Mouse (Mus musculus) liver, embryonic 13.5 days (tissue): ENCODE data around the gene Hist1h3c. TPM values are rescaled to one million over a fixed set of nuclear protein-coding genes. Genes with fewer than 3 reads are reported as not detected.
A peak's percentile ranks its signal among the peaks of the same experiment; 100 is the strongest.
"Not testable (repeated sequence)": the region's sequence is repeated elsewhere in the genome, so short reads cannot be mapped to it uniquely, and the experiment has no call there.

Source experiments
- ATAC-seq: fragments of 200-750 bp; cut with Nextera tagmentation; 2 replicates; pipeline ENCODE4 v1.8.0; 2017; ENCODE audit warnings: low read depth, mild to moderate bottlenecking, moderate number of reproducible peaks, moderate library complexity
- DNase-seq: peaks from one replicate; pipeline ENCODE4 v3.0.0; 2022
- H3K27ac ChIP-seq: fragments of 300-500 bp; sonication (generic); 2 replicates; pipeline ENCODE4 v1.5.1; 2015; ENCODE audit warnings: moderate library complexity, mild to moderate bottlenecking, inconsistent platforms
- H3K27me3 ChIP-seq: fragments of 300-500 bp; sonication (generic); 2 replicates; pipeline ENCODE4 v1.6.1; 2015; ENCODE audit warnings: mild to moderate bottlenecking, inconsistent platforms
- H3K36me3 ChIP-seq: fragments of 300-500 bp; sonication (generic); 2 replicates; pipeline ENCODE4 v1.6.1; 2015; ENCODE audit warnings: mild to moderate bottlenecking, inconsistent platforms
- H3K4me1 ChIP-seq: fragments of 300-500 bp; sonication (generic); replicated peaks from 2 replicates; pipeline ENCODE4 v1.6.1; 2015; ENCODE audit warnings: inconsistent platforms
- H3K4me2 ChIP-seq: fragments of 300-500 bp; sonication (generic); 2 replicates; pipeline ENCODE4 v1.6.1; 2015; ENCODE audit warnings: inconsistent platforms, mild to moderate bottlenecking, moderate library complexity
- H3K4me3 ChIP-seq: fragments of 300-500 bp; sonication (generic); replicated peaks from 2 replicates; pipeline ENCODE4 v1.5.1; 2015; ENCODE audit warnings: mild to moderate bottlenecking, inconsistent platforms
- H3K9ac ChIP-seq: fragments of 300-500 bp; sonication (generic); 2 replicates; pipeline ENCODE4 v1.6.1; 2015; ENCODE audit warnings: mild to moderate bottlenecking, inconsistent platforms
- H3K9me3 ChIP-seq: fragments of 300-500 bp; sonication (generic); replicated peaks from 2 replicates; pipeline ENCODE4 v1.6.1; 2016; ENCODE audit warnings: inconsistent platforms
- WGBS: fragments of 180-500 bp; shearing (Covaris S2); methylation state at CpG from one replicate; pipeline ENCODE4 v1.1.7; 2015; ENCODE audit not compliant: insufficient replicate concordance; 5-methylcytosine and 5-hydroxymethylcytosine counted together
- polyA plus RNA-seq: library from polyadenylated mRNA; unstranded; fragments of >200 nt; fragmentation: Nextera tagmentation; extraction: Ambion mirVana; gene quantifications from 2 replicates; pipeline ENCODE4 v1.2.1, GENCODE M21; 2015

Hist1h3c gene
- polyA plus RNA-seq, 1 experiment from 2014 or later, result 5.9 TPM

GRCm38 (mm10) chr13:23710374-23711089 lies 34.9 kb downstream of the Hist1h3c start, which contains the start of gene Hfe:
Gene Hfe (minus strand): TSS chr13:23710854.
- H3K27ac ChIP-seq, result peak within 1 kb of the TSS; percentile 63
- peaks cover 24% of the 10 kb centered on the region for H3K4me1 ChIP-seq
- ATAC-seq (0 out of 2 replicates have a peak, but pooled peaks have one; percentile 39), DNase-seq (no peak)
- peaks cover 25% of the 10 kb centered on the region for H3K27me3 ChIP-seq
- H3K9me3 ChIP-seq, result no peaks in the 10 kb centered on the region
- H3K4me2 ChIP-seq, result peak within 1 kb of the TSS; percentile 72
- H3K9ac ChIP-seq, result peak within 1 kb of the TSS; percentile 69
- WGBS, result 2% methylated on average over 17 of the region's 17 CpGs
- no peaks in the 10 kb centered on the region for H3K36me3 ChIP-seq
- H3K4me3 ChIP-seq, result peak within 1 kb of the TSS; percentile 60

GRCm38 (mm10) chr13:23709714-23710373 lies 35.6 kb downstream of the Hist1h3c start:
- Histone ChIP-seq H3K9me3 (no peaks in the 10 kb centered on the region), H3K4me1 (peaks cover 24% of the 10 kb centered on the region), H3K27ac (peak overlapping the region; percentile 63), H3K4me3 (peak overlapping the region; percentile 60), H3K27me3 (peaks cover 25% of the 10 kb centered on the region), H3K9ac (peak overlapping the region; percentile 69), H3K36me3 (no peaks in the 10 kb centered on the region), H3K4me2 (peak overlapping the region; percentile 72)
- DNase-seq, result no peak
- 35% methylated on average over 15 of the region's 15 CpGs for WGBS
- ATAC-seq, result no peak

DNA sequence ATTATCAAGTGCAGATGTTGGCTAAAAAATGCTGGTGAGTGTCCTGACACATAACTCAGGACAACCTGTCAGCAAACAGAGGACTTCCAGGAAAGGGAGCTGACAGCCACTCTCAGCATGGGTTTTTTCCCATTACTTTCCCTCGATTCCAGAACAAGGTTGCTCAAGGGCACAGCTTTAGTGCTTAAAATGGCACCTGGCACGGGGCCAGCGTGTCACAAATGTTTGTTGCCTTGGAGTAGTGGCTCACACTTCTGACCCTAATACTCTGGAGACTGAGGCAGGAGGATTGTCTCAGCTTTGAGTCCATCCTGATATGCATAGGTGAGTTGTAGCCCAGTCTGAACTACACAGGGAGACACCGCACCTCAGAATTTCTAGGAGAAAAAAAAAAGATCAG lies 36.7 kb downstream of the Hist1h3c start:
- H3K27me3 ChIP-seq, result peaks cover 25% of the 10 kb centered on the region
- DNase-seq (no peak), ATAC-seq (no peak)
- no peaks in the 10 kb centered on the region for H3K36me3 ChIP-seq
- no peaks in the 10 kb centered on the region for H3K9me3 ChIP-seq
- WGBS, result 63% methylated on average over 4 of the region's 4 CpGs
- no peak overlapping the region for H3K27ac ChIP-seq
- peaks cover 24% of the 10 kb centered on the region for H3K4me1 ChIP-seq
- H3K4me3 ChIP-seq, result no peak overlapping the region
- H3K4me2 ChIP-seq, result no peak overlapping the region
- no peak overlapping the region for H3K9ac ChIP-seq

DNA sequence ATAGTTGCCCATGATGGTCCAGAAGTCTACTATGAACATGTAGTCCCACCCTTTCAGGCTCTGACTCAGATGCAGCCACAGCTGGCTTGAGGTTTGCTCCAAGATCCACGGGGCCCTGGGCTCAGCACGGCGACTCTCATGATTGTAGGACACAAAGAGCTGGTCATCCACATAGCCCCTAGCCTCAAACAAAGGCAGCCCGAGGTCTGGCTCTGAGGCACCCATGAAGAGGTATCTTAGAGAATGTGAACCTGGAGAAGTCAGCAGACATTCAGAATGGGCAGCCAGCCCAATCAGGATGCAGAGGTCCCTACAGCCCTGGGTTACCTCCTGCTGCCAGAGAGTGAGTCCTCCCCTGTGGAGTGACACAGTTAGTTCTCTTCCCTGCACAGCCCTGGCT lies 37.4 kb downstream of the Hist1h3c start:
- ATAC-seq, result no peak
- Histone ChIP-seq H3K27ac (no peak overlapping the region), H3K4me2 (no peak overlapping the region), H3K27me3 (peaks cover 25% of the 10 kb centered on the region), H3K36me3 (no peaks in the 10 kb centered on the region), H3K4me1 (peaks cover 26% of the 10 kb centered on the region), H3K4me3 (no peak overlapping the region), H3K9me3 (no peaks in the 10 kb centered on the region), H3K9ac (no peak overlapping the region)
- 72% methylated on average over 4 of the region's 4 CpGs for WGBS
- no peak for DNase-seq

DNA sequence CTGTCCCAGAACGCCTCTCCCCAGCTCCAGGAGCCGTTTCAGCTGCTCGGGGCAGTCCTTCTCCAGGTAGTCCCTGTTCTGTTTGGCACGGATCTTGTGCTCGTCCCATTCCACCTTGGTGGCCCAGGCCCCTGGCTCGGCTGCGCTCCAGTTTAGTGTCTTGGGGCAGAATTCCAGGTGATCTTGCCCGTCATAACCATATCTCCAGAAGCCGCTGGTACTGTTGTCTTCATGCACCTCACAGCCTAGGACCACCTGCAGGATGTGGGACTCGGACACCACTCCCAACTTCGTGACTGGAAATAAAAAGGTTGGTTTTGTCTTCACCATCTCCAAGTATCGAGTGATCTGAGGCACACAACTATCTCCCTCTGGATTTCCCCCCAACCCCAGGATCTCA lies 38.6 kb downstream of the Hist1h3c start:
- Histone ChIP-seq H3K4me2 (no peak overlapping the region), H3K9ac (no peak overlapping the region), H3K4me3 (no peak overlapping the region), H3K4me1 (peaks cover 33% of the 10 kb centered on the region), H3K27ac (no peak overlapping the region), H3K9me3 (no peaks in the 10 kb centered on the region), H3K27me3 (peaks cover 25% of the 10 kb centered on the region), H3K36me3 (no peaks in the 10 kb centered on the region)
- no peak for ATAC-seq
- WGBS, result 81% methylated on average over 12 of the region's 12 CpGs
- DNase-seq, result no peak

GRCm38 (mm10) chr13:23705751-23706356 lies 39.5 kb downstream of the Hist1h3c start:
- H3K4me3 ChIP-seq, result no peak overlapping the region
- H3K27me3 ChIP-seq, result peaks cover 16% of the 10 kb centered on the region
- no peak overlapping the region for H3K27ac ChIP-seq
- WGBS, result 62% methylated on average over 7 of the region's 7 CpGs
- H3K36me3 ChIP-seq, result no peaks in the 10 kb centered on the region
- no peak for DNase-seq
- no peak for ATAC-seq
- no peak overlapping the region for H3K4me2 ChIP-seq
- H3K4me1 ChIP-seq, result peaks cover 35% of the 10 kb centered on the region
- no peak overlapping the region for H3K9ac ChIP-seq
- no peaks in the 10 kb centered on the region for H3K9me3 ChIP-seq

- WGBS, result 54% methylated on average over 2 of the region's 2 CpGs
- not testable (repeated sequence) for H3K4me3 ChIP-seq
Observed at GRCm38 (mm10) chr13:23702801-23703200, 42.6 kb downstream of the Hist1h3c start.

DNA sequence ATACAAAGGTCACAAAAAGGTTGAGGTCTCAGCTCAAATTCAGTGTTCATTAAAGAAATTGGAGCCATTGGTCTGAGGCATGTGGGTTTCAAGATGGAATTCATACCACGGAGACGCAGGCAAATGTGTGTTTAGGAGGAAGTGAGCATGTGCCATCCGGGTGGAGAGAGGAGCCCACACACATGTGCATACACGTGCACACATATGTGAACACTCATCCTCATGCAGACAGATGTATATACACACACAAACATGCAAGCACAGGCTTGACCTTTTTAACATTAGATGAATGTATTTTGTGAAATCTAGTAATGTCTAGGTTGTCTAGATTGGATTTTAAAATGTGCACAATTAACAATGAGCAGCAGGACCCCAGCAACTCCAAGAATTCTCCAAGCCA lies 43.2 kb downstream of the Hist1h3c start:
- H3K9ac ChIP-seq, result 0 out of 2 replicates have a peak overlapping the region, but pooled peaks have one; percentile 26
- no peak overlapping the region for H3K4me2 ChIP-seq
- H3K27me3 ChIP-seq, result no peaks in the 10 kb centered on the region
- ATAC-seq (no peak), DNase-seq (no peak)
- H3K27ac ChIP-seq, result no peak overlapping the region
- WGBS, result 51% methylated on average over 4 of the region's 4 CpGs
- H3K4me1 ChIP-seq, result peaks cover 38% of the 10 kb centered on the region
- no peaks in the 10 kb centered on the region for H3K36me3 ChIP-seq
- no peak overlapping the region for H3K4me3 ChIP-seq
- no peaks in the 10 kb centered on the region for H3K9me3 ChIP-seq

More at GRCm38 (mm10) chr13:23702801-23703200, 42.6 kb downstream of the Hist1h3c start:
- H3K9ac ChIP-seq, result 0 out of 2 replicates have a peak overlapping the region, but pooled peaks have one; percentile 26
- H3K4me1 ChIP-seq, result peaks cover 35% of the 10 kb centered on the region
- ATAC-seq, H3K27ac ChIP-seq, H3K4me2 ChIP-seq, H3K27me3 ChIP-seq, DNase-seq, H3K36me3 ChIP-seq, H3K9me3 ChIP-seq: not testable (repeated sequence)

DNA sequence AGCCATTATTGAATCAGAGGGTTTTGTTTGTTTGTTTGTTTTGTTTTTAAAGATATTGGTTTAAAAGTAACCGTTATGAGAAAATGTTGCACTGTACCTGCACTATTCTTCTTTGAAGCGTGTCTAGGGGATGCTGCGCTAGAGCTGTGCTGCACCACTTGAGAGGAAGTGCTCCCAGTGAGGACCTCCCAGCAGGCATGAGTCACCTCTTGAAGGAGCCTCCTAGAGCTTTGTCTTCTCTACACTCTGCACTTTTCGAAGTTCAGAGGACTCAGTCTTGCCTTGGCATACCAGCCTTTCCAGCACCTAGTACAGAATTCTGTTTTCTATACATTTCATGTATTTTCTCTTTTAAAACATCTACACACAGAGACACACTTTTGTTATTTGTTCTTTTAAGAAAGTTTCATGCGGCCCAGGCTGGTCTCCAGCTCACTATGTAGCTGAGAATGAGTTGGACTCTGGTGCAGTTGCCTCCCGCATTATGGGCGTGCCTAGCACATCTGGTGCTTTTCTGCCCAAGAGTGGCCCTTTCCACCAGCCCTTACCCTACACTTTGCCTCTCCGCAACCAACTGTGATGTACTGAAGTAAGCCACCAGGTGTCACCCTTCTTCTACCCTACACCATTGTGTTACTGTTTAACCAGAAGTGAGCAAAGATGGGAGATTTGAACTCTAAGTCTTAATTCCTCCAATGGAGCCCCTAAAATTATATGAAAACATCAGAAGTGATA lies 44.4 kb downstream of the Hist1h3c start:
- DNase-seq, result peak; percentile 57
- Histone ChIP-seq H3K4me3 (no peak overlapping the region), H3K36me3 (no peaks in the 10 kb centered on the region), H3K9ac (peak overlapping the region; percentile 55), H3K4me2 (no peak overlapping the region), H3K9me3 (no peaks in the 10 kb centered on the region), H3K27me3 (no peaks in the 10 kb centered on the region), H3K4me1 (peaks cover 46% of the 10 kb centered on the region), H3K27ac (peak overlapping the region; percentile 22; the same call in 1 of the 2 replicates)
- peak; percentile 24 for ATAC-seq
- WGBS, result 21% methylated on average over 8 of the region's 8 CpGs

- Histone ChIP-seq H3K9ac (0 out of 2 replicates have a peak overlapping the region, but pooled peaks have one; percentile 26), H3K4me1 (peaks cover 58% of the 10 kb centered on the region), H3K27ac (peak overlapping the region; percentile 53; the same call in 1 of the 2 replicates), H3K4me3 (no peak overlapping the region), H3K4me2 (no peak overlapping the region), H3K27me3 (no peaks in the 10 kb centered on the region), H3K36me3 (no peaks in the 10 kb centered on the region), H3K9me3 (no peaks in the 10 kb centered on the region)
- ATAC-seq (no peak), DNase-seq (no peak)
- WGBS, result 51% methylated on average over 3 of the region's 3 CpGs
Observed at GRCm38 (mm10) chr13:23699767-23700166, 45.6 kb downstream of the Hist1h3c start.

GRCm38 (mm10) chr13:23698996-23699395 lies 46.4 kb downstream of the Hist1h3c start:
- H3K27me3 ChIP-seq, result no peaks in the 10 kb centered on the region
- H3K4me1 ChIP-seq, result peaks cover 60% of the 10 kb centered on the region
- peak overlapping the region; percentile 100 for H3K27ac ChIP-seq
- peak overlapping the region; percentile 67 for H3K4me2 ChIP-seq
- H3K4me3 ChIP-seq, result peak overlapping the region; percentile 12; the same call in 1 of the 2 replicates
- ATAC-seq (no peak), DNase-seq (no peak)
- WGBS, result 66% methylated on average over 6 of the region's 6 CpGs
- H3K36me3 ChIP-seq, result no peaks in the 10 kb centered on the region
- no peaks in the 10 kb centered on the region for H3K9me3 ChIP-seq
- peak overlapping the region; percentile 65 for H3K9ac ChIP-seq
